Mouse (Mus musculus) NIH3T3 (cell line): ENCODE measurements around the gene Mtap.
A peak's percentile ranks its signal among the peaks of the same experiment; 100 is the strongest.

Experiments used
- DNase-seq: peaks from one replicate; pipeline ENCODE4 v3.0.0-alpha.2; 2012; ENCODE audit warnings: low read depth

Gene Mtap

DNA sequence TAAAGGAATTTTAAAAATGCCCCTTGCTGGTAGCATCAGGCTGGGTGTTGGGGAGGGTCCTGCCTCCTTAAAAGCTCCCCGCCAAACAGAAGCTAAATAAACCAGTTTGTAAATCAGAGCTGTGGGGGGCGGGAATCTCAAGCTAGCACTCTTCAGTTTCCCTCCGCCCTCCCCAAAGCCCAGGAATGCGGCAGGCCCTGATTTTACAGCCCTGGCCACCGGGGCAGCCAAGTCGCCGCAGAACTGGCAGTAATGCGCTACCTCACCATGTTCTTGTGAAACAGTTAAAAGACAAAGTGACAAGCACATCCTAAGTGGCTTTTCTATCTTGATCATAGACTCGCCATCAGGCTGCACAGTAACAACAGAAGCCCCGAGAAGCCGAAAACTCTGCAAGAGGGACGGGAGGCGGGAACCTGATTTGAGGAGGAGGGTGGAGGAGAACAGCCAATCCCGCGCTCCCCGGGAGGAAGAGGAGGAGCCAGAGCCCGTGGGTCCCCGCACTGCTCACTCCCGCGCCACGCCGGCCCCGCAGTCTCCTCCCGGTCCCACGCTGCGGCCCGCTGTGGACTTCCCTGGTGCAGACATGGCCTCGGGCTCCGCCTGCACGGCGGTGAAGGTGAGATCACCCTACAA lies at the start of gene Mtap:
TSS of gene Mtap (plus strand) at position 217 of the 636 bp plus-strand sequence.
- peak; percentile 93 for DNase-seq

DNA sequence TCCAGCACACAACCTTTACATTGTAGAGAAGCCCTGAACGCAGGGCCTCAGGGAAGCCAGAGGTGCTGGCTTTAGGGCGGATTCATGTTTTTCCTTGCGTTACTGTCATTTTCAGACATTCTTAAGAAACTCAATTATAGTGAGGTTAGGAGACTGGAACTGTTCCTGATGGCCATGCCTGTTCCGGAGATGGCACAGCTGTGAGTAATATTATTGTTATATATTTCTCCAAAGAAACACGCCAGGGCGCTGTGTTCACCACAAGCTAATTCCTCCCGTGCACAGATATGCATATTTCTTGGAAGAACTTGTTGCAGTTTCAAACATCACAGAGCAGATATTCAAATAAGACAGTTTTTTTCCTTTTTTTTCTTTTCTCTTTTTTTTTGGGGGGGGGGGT lies 47.8 kb upstream of the Mtap start:
- DNase-seq: no peak

DNA sequence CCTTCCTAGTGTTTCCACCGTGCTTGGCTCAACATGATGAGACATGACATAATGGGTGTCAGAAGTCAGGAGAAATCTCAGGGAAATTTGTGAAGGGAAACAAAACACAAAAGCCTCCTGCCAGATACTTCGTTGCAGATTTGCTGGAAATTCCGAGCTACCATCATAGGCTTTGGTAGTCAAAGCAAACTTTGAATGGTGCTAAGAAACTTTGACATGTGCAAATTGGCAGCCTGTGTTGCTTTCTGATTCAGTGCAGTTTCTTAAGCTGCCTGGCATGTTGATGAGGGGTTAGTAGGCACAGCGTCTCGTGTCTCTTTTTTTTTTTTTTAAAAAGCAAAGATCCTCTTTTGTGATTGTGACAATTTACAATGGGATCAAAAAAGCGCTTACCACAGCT lies 46.7 kb upstream of the Mtap start:
- no peak for DNase-seq

DNA sequence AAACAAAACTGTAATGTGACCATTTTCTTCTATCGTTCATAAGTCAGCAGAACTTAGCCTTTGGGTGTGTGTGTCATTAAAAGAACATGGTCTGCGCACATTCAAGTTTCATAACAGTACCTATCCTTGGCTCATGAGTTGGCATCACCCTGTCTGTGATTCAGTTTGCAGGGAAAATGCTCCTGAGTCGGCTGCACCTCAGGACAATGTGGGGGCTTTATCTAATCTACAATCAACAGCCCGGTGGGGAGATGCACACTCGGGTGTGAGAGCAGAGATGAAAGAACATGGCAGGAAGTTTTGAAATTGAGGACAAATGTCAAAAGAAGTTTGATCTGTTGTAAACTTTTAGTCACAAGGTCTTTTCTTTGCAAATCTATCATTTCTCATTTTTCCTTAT lies 44.8 kb upstream of the Mtap start:
- DNase-seq: no peak

DNA sequence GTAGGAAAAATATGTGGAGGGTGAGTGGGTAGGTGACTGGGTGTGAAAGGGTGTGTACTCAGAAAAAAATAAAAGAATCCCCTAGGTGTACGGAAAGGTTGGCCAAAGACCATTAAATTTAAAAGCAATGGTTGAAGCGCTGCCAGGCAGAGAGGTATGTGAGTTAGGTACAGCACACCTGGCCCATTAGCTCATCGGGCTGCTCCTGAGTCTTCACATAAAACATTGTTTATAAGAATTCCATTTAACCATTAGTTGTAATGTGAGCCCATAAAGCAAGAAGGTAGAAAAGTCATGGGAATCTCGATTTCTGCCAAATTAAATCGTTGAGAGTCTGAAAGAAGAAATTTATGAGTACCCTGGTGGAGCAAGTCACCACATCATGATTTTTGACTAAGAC lies 42.1 kb upstream of the Mtap start:
- DNase-seq: no peak

DNA sequence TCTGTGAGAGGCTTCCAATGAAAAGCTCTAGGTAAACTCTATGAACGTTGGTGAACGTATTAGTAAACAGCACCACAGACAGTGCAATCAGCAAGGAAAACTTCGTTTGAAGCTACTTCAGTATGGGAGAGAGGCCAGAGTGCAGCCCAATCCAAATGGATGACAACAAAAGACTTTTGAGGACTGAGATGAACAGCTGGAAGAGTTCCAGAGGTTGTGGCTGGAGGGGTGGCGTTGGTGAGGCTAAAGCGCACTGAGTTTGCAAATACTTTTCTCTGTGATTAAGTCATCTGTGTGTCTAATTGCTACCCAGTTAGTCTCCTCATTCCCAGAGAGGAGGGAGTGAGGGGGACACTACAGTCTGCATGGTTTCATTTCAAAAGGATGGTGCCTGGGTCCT lies 38.7 kb upstream of the Mtap start:
- DNase-seq: no peak

DNA sequence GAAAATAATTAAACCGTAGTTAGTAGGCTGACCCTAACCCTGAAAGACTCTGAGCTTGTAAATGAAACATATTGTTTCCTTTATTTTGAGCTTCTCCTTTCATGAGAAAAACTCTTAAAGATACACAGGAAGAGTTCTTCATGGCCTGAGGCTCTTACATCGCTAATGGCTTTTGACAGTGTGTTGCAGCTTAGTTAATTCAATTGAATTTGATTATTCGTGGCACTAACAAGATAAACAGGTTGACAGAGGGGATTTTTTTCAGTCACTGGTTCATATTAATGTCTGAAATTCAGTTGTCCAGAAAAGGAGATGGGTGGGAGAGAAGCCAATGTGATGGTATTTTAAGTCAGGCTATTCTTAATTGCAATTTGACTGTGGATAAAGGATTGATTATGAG lies 35.6 kb upstream of the Mtap start:
- no peak for DNase-seq

DNA sequence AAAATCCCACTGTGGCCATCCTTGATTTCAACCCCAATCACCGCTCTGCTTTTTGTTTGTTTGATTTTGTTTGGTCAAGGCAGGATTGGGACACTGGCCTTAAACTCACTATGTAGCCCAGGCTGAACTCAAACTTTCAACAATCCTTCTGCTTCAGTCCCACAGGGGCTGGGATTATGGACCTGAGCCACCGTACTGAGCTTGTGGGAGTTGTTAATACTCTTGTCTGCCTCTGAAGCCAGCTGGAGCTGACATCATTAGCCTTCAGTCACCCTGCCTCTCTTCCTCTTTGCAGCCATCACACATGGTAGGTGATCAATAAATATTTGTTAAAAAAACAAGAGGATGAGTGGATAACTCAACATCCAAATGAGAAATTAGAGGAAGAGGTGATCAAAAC lies 34.6 kb upstream of the Mtap start:
- DNase-seq: no peak

DNA sequence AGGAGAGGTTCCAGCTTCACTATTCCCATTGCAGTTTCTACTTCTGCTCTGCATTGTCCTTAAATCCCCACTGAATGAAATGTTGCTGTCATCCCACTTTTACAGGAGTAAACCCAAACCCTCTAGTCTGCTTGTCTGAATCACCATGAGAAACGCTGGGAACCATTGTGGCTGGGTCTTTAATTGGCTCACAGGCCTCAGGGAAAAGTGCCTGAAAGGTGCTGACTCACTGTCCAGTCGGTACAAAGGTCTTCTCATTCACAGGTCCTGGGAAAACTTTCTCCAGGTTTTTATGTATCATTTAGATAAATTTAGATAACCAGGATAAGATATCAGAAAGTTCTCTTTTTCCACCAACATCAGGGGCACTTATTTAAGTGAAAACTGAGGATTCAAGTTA lies 31.4 kb upstream of the Mtap start:
- peak; percentile 57 for DNase-seq

DNA sequence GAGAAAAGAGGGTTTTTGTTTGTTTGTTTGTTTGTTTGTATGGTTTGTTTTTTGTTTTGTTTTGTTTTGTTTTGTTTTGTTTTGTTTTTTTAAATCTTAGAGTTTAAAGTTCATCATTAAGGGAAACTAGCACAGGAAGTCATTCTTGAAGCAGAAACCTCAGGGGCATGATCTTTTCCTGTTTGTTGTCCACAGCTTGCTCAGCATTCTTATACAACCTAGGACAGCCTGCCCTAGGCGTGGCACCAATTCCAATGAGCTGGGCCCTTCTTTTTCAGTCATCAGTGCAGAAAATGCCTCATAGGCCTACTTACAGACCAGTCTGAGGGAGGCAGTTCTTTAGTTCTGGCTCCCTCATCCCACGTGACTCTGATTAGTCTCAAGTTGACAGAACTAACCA lies 30.4 kb upstream of the Mtap start:
- no peak for DNase-seq

DNA sequence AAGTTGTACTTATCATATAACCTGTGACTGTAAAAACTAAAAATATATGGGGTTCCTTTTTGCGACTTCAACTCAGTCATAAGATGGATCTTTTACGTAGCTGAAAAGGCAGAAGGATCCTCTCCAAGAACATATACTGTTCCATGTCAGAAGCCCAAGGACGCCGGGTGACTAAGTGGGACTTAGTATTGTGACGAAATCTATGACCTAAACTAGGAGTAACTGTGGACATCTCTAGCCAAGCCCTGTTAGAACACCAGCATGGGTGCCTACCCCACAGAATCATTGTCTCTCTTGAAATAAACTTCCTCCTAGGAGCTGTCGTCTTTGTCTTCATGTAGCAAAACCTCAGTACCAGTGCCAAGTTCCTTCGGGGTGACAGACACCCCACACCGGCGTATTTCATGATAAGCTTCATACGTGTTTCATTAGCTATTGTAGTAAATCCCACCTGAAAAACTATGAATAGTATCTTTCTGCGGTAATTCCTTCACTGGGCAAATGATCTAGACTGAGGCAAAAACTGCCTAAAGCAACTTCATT lies 24.7 kb upstream of the Mtap start:
- DNase-seq: no peak

DNA sequence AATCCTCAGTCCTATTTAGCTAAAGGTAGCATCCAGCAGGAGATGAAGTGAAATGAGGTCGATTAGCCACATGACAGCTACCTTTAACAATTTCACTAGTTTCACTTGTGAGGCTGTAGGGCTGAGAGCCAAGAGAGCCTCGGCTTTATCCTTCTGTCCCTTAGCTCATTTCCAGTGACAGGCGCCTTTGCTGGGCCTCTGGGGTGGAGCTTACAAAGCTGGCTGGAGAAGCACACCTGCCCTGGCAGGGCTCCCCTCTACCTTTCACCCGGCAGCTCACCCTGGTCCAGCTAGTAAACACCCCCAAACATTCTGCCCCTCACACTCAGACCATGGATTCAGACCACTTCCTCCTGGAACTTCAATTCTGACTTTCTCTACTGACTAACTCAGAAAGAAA lies 24.1 kb upstream of the Mtap start:
- DNase-seq: no peak

DNA sequence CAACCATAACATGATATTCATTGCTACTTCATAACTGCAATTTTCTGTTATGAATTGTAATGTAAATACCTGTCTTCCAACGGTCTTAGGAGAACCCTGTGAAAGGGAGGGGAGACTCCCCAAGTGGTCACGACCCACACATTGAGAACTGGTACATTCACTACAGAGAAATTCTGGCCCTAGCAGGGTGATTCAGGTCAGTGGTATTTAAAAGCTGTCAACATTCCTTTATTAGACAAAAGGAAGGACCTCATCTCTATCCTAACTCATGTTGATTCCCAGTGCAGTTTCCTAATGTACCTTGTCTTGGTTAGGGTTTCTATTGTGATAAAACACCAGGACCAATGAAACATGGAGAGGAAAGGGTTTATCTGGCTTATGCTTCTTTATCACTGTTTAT lies 20.9 kb upstream of the Mtap start:
- DNase-seq: peak; percentile 33

DNA sequence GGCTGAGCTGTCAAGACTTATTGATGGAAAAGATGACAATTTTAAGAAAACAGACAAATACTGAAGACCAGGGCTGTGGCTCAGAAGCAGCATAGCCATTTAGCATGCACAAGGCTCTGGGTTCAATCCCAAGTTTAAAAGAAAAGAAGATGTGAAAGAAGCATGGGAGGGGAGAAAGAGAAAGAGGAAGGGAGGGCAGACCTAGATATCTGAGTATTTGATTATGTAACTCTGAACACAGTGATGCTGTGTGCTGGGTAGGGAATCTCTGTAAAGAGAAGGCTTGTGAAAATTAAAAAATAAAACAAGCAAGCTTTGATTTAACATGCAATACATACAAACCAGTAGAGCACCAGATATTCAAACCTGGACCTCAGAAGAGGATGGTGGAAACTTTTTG lies 17.0 kb upstream of the Mtap start:
- DNase-seq: no peak

DNA sequence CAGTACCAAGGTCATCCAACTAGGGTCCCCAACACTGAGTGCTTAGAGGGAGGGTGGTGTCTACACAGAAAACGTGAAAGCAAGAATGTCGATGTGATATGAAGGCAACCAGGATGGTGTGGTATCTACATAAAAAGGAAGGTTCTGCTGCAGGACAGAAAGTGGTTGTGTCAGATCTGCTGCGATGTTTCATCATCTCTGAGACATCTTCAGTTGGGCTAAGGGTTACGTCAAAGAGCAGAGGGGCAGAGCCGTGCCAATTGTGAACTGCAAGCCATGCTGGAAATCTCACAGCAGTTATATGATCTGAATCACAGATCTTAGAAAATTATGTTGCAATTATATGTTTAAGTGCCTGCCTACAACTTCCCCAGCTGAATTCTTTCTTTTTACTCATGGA lies 16.6 kb upstream of the Mtap start:
- no peak for DNase-seq

DNA sequence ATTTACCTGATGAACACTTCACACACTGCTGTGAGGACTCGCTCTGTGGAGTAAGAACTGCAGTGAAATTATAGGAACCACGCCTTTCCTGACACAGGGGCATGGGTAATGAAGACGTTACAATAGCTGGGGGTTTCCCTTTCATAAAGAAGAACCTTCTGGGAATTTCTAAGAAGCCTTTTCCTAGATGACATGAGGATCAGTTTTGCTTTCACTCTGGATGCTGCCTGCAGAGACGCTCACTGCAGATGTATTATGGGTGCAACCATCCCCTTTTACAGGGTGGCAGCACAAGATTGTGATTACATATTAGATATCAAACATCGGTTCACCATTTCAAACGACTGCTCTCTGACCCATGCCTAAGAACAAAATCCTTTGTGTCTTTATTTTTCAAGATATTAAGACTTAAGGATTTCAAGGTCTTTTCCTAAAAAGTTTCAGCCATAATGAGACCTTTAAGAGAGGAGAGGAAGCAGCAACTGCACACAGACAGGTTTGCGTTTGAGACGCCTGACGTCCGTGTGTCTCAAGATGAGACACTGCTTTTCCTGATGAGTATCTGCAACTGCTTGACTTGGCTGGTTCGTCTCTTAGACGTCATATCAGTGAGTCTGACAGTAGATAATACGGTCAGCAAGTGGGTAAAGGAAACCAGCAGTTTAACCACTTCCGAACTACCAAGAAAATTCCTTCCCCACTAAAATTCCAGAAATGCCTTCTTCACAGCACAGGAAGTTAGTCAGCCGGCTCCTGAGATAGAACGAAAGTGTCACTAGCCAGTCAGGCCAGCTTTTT lies 13.3 kb upstream of the Mtap start:
- DNase-seq: peak; percentile 68

DNA sequence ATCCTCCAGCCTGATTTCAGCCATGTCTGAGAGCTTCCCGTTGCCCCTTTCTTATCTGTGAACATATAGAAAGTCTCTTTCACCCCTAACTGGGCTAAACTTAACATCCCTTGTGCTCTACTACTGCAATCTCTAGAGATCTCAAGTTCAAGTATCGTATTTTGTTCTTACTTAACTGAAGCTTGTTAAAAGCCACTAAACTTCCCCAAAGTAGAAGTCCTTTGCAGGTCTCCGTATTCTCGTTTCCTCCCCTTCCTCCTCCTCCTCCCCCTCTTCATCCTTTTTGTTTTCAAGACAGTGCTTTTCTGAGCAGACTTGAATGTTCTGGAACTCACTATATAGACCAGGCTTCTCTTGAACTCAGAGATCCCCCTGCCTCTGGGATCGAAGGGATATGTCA lies 9.2 kb upstream of the Mtap start:
- no peak for DNase-seq

DNA sequence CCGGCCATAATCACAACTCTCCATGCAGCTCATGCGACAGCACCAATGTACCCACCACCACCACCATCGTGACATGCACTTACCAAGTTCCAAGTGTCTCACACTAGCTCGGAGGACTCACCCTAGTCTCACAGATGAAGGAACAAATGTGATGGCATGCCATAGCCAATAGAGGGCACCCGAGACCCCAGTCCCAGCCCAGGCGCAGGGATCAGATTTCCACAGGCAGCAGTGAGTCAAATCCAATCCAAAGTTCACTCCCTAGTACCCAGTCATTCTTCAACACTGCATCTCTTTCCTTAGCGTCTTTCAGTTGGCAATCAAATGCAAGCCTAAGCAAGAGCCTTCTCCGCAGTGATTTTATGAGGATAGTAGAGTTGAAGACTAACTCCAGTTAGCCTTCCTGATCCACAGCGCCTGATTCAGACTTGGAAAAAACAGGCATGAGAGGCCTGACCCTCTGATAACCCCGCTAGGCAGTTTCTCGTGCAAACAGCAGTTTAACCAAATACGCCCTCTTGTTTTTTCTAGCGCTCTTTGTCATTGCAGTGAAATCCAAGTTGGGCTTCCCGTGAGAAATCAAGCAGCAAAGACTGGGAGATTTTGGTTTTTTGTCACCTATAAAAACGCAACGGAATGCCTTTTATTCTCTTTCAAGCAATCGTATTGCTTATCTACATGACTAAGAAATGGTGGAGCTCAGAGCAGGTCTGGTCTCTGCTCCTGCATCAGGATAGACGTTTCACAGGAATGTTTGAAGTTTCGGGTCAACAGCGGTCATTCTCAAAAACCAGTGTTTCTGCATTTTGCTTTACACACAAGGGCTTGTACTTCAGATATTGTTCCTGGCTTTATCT lies 8.6 kb upstream of the Mtap start:
- DNase-seq: peak; percentile 84

DNA sequence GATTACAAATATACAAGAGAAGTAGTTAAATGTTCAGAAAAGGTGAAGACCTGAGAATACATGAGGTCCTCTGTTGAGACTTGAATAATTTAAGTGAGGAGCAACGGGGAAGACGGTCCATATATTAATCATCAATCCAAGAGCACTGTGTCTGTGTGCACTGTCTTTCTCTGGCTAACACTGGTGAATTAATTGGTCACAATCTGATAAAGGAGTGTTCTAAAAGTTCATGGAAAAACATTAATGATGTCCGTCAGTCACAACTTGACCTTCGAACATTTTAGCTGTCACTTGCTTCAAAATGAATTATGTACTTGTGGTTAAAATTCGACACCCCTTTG lies 8.0 kb upstream of the Mtap start:
- no peak for DNase-seq

DNA sequence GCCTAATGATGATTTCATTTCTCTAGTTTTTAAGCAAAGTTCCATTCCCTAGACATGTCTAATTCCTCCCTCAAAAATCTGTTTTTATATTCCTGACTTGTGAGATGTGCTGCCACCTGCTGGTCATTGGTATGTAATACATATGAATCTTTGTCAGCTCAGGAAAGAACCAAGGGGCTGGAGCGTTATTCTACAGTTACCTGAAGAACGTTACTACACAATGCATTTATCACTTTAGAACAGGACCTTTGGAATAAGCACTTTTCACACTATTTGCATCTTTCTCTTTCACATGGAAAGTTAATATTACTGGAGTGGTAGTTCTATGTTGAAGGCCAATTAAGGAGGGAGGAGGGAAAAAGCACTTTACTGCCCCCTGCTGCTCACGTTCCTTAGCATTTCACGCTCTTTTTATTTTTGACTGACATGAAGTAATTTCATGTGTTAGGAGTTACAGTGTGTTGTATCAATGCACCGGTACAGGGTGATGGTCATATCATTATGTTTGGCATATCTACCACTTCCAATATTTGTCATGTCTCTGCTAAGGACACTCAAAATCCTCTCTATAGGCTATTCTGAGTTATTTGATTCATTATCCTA lies 7.5 kb upstream of the Mtap start:
- DNase-seq: peak; percentile 96

DNA sequence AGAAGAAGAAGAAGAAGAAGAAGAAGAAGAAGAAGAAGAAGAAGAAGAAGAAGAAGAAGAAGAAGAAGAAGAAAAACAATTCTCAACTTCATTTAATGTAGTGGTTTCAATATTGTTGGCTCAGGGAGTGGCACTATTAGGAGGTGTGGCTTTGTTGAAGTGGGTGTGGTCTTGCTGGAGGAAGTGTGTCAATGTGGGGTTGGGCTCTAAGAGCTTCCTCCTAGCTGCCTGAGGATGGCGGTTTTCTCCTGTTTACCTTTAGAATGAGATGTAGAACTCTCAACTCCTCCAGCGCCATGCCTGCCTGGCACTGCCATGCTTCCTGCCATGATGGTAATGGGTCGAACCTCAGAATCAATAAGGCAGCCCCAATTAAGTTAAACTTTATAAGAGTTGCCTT lies 5.1 kb upstream of the Mtap start:
- DNase-seq: no peak

DNA sequence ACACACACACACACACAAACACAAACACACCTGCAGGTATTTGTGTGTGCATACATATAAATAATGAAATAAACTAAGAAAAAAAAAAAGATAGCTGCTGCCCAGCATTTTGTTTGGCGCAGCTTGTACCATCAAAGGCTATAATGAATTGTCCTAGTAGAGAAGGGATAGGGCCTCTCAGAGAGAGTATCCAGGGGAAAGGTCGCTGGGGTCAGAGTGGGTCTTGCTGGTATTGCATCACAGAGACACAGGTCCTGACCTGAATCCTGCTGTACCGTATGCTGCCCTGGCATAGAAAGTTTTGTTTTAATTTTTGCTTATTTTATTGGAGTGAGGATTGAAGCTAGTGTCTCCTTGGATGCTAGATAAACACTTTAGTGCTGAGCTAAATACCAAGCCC lies 566 bp upstream of the Mtap start:
- no peak for DNase-seq
